Mouse (Mus musculus): ENCODE measurements at regions not wholly inside any gene's neighbourhood (a gene's known extent, or its start where the extent isn't known, plus 50 kb on each side); places are given as distances from the start of the nearest gene placed in this dataset.

GRCm38 (mm10) chr6:31333228-31333922 lies 65.2 kb upstream of the Mkln1 start:
- in situ Hi-C loops (cut with MboI, MseI) = no loop called here

DNA sequence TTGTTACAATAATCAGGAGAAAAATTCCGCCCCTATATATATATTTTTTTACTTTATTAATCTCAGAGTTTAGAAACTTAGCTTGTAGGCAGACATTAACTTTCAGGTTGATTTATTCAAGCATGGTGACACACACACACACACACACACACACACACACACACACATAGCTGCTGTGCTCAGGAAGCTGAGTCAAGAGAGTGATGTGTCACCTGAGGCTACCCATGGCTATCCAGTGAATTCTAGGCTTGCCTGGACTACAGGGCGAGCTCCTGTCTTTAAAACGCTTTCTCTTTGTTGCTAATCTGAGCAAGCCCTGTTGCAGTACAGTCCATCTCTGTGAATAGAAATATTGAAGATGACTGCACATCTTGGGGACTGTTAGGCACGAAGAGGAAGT lies 64.4 kb upstream of the Mkln1 start:
- in situ Hi-C loops (cut with MboI, MseI) = no loop called here

- in situ Hi-C loops (cut with MboI, MseI) = no loop called here
These were observed 59.2 kb upstream of the Mkln1 start for GRCm38 (mm10) chr6:31339122-31339947.

DNA sequence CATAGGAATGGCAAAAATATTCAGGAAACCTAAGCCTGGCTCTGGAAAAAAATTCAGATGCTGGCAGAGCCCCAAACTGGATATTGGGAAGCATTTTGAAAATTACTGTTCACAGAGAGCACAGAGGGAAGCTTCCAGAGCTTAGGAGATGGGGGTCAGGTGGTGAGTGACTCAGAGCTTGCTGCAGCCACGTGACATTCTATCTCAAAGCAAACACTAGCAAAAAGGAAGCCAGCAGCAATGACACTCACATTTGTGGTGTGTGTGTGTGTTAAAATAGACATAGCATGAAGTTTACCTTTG lies 58.6 kb upstream of the Mkln1 start:
- in situ Hi-C loops (cut with MboI, MseI) = no loop called here

- in situ Hi-C loops (cut with MboI, MseI) = no loop called here
These were observed 53.0 kb upstream of the Mkln1 start for GRCm38 (mm10) chr6:31345366-31346084.

DNA sequence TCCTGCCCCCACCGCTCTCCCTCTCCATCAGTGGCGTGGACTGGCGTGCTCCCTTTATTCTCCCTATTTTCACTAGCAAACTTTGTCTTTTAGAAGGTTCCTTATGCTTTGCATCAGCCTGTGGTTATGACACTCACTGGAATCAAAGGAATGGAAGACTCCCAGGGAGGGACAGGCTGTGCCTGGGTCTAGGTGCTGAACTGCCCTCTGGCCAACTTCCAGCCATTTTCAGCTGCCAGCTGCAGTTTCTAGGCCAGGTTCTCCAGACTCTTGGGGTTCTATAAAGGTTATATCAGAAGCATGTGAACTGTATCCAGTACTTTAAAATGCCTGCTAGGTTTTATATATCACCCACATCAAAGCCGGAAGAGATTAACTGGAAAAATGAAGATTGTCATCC lies 50.2 kb upstream of the Mkln1 start:
- in situ Hi-C loops (cut with MboI, MseI) = no loop called here

All from T-helper 17 cell (primary cell).